Mouse (Mus musculus) hindbrain, embryonic 13.5 days (tissue): ENCODE results near the gene Eif2b1. TPM values are rescaled to one million over a fixed set of nuclear protein-coding genes. Genes with fewer than 3 reads are reported as not detected.

Experiments used
- ATAC-seq: fragments of 200-750 bp; cut with Nextera tagmentation; 2 replicates; pipeline ENCODE4 v1.8.0; 2017; ENCODE audit warnings: moderate TSS enrichment; ENCODE audit not compliant: low FRiP score
- H3K27ac ChIP-seq: fragments of 300-500 bp; sonication (generic); 2 replicates; pipeline ENCODE4 v1.5.1; 2015; ENCODE audit warnings: inconsistent platforms, mild to moderate bottlenecking, moderate library complexity
- H3K27me3 ChIP-seq: fragments of 300-500 bp; sonication (generic); 2 replicates; pipeline ENCODE4 v1.6.1; 2015; ENCODE audit warnings: mild to moderate bottlenecking, inconsistent platforms
- H3K36me3 ChIP-seq: fragments of 300-500 bp; sonication (generic); 2 replicates; pipeline ENCODE4 v1.6.1; 2015; ENCODE audit warnings: mild to moderate bottlenecking, inconsistent platforms
- H3K4me1 ChIP-seq: fragments of 300-500 bp; sonication (generic); replicated peaks from 2 replicates; pipeline ENCODE4 v1.6.1; 2015; ENCODE audit warnings: inconsistent platforms
- H3K4me2 ChIP-seq: fragments of 300-500 bp; sonication (generic); 2 replicates; pipeline ENCODE4 v1.6.1; 2015; ENCODE audit warnings: inconsistent platforms, mild to moderate bottlenecking, moderate library complexity
- H3K4me3 ChIP-seq: fragments of 300-500 bp; sonication (generic); 2 replicates; pipeline ENCODE4 v1.5.1; 2015; ENCODE audit warnings: mild to moderate bottlenecking, inconsistent platforms
- H3K9ac ChIP-seq: fragments of 300-500 bp; sonication (generic); 2 replicates; pipeline ENCODE4 v1.6.1; 2015; ENCODE audit warnings: mild to moderate bottlenecking, inconsistent platforms
- H3K9me3 ChIP-seq: fragments of 300-500 bp; sonication (generic); 2 replicates; pipeline ENCODE4 v1.6.1; 2016; ENCODE audit warnings: inconsistent platforms
- WGBS: fragments of 180-500 bp; shearing (Covaris S2); methylation state at CpG from one replicate; pipeline ENCODE4 v1.1.7; 2015; 5-methylcytosine and 5-hydroxymethylcytosine counted together
- polyA plus RNA-seq: library from polyadenylated mRNA; unstranded; fragments of >200 nt; fragmentation: Nextera tagmentation; extraction: Ambion mirVana; gene quantifications from 2 replicates; pipeline ENCODE4 v1.2.1, GENCODE M21; 2015

Gene Eif2b1
- polyA plus RNA-seq, 1 experiment from 2014 or later, result 65.7 TPM

- Histone ChIP-seq H3K9me3 (no peaks in the 10 kb centered on the region), H3K4me1 (peaks cover 23% of the 10 kb centered on the region), H3K9ac (peak within 1 kb of the TSS; percentile 89), H3K27ac (peak within 1 kb of the TSS; percentile 87), H3K27me3 (peaks cover 5% of the 10 kb centered on the region), H3K36me3 (peaks cover 22% of the 10 kb centered on the region), H3K4me3 (peak within 1 kb of the TSS; percentile 93), H3K4me2 (peak within 1 kb of the TSS; percentile 94)
- peak; percentile 95 for ATAC-seq
- under 1% methylated on average over 34 of the region's 35 CpGs for WGBS
These were observed 38.5 kb downstream of the Eif2b1 start, which contains the start of gene Tmed2 for GRCm38 (mm10) chr5:124540383-124540786. Tmed2 (plus strand) TSS chr5:124540695.

DNA sequence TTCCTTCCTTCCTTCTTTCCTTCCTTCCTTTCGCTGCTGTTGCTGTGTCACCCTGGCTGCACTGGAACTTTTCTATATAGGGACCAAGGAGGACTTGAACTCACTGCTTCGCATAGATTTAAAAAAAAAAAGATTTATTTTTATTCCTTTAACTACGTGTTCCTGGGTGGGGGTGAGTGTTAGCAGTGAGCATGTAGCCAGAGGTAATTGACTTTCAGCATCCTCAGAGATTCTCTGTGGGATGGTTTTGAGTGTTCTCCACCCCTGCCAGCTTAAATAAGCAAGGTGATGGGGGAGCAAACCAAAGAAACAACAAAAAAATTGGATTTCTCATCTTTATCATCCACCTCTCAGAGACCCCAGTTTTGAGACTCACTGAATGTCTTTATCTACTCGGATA is 39.0 kb downstream of the Eif2b1 start:
- no peak for ATAC-seq
- H3K4me3 ChIP-seq, result peak overlapping the region; percentile 93
- peaks cover 17% of the 10 kb centered on the region for H3K36me3 ChIP-seq
- H3K9ac ChIP-seq, result no peak overlapping the region
- H3K9me3 ChIP-seq, result no peaks in the 10 kb centered on the region
- 73% methylated on average over 4 of the region's 4 CpGs for WGBS
- H3K27ac ChIP-seq, result no peak overlapping the region
- H3K4me1 ChIP-seq, result peaks cover 23% of the 10 kb centered on the region
- H3K4me2 ChIP-seq, result 0 out of 2 replicates have a peak overlapping the region, but pooled peaks have one; percentile 29
- H3K27me3 ChIP-seq, result peaks cover 5% of the 10 kb centered on the region

DNA sequence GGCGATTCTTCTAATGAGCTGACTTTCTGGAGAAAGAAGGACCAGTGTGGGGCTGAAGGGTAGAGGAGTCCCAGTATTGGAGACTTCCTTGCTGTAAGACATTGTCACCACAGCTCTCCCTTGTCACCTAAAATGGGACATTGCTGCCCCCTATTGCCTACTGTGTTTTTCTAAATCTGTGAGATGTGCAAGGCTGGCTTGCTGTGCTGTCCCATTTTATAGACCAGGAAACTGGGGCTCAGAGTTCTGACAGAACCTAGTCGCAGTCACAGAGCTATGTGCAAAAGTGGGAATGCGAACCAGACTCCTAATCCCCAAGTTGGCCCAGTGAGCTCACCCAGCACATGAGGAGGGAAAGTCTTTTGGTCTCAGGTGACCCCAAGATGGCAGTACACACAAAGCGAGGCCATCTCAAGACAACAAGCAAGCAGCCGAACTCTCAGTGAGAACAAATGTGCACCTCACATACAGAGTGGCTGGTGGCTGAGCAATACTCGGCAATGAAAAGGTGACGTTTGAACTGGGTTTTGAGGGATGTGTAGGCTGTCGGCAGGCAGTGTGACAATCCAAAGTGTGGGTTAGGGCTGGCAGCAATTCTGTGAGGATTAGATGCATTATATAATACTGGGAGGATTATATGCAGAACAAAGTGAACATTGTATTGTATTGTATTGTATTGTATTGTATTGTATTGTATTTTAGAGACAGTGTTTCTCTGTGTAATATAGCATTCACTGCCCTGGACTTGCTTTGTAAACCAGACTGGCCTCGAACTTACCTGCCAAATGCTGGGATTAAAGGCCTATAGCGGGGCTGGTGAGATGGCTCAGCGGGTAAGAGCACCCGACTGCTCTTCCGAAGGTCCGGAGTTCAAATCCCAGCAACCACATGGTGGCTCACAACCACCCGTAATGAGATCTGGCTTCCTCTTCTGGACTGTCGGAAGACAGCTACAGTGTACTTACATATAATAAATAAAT is 39.8 kb downstream of the Eif2b1 start:
- H3K36me3 ChIP-seq, result peaks cover 9% of the 10 kb centered on the region
- WGBS, result 78% methylated on average over 15 of the region's 16 CpGs
- ATAC-seq, result no peak
- no peak overlapping the region for H3K27ac ChIP-seq
- H3K9me3 ChIP-seq, result no peaks in the 10 kb centered on the region
- no peak overlapping the region for H3K4me2 ChIP-seq
- peaks cover 5% of the 10 kb centered on the region for H3K27me3 ChIP-seq
- H3K4me3 ChIP-seq, result no peak overlapping the region
- no peak overlapping the region for H3K9ac ChIP-seq
- peaks cover 23% of the 10 kb centered on the region for H3K4me1 ChIP-seq

- H3K27me3 ChIP-seq, result peaks cover 5% of the 10 kb centered on the region
- no peak overlapping the region for H3K27ac ChIP-seq
- no peaks in the 10 kb centered on the region for H3K9me3 ChIP-seq
- peak overlapping the region; percentile 49; the same call in 1 of the 2 replicates for H3K9ac ChIP-seq
- H3K4me3 ChIP-seq, result peak overlapping the region; percentile 9; the same call in 1 of the 2 replicates
- H3K4me2 ChIP-seq, result peak overlapping the region; percentile 38
- ATAC-seq, result no peak
- H3K4me1 ChIP-seq, result peaks cover 18% of the 10 kb centered on the region
- 7% methylated on average over 17 of the region's 17 CpGs for WGBS
- no peaks in the 10 kb centered on the region for H3K36me3 ChIP-seq
These were observed 42.2 kb downstream of the Eif2b1 start for GRCm38 (mm10) chr5:124536776-124537175.

DNA sequence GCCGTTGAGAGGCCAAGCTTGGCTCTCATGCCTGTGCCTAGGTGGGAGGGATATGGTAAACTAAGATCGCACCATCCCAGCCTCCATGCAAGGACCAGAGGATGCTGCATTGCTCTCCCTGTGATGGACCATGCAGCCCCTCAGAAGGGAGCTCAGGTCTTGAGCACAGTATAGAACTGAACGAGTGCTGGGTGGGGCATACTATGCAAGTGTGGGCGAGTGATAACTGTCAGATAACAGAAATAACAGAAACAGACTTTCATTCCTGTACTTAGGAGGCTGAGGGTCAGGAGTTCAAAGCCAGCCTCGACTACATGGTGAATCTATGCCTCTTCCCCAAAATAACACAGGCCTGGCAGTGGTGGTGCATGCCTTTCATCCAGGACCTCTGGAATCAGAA is 43.9 kb downstream of the Eif2b1 start:
- Histone ChIP-seq H3K9me3 (no peaks in the 10 kb centered on the region), H3K4me1 (peaks cover 25% of the 10 kb centered on the region), H3K36me3 (no peaks in the 10 kb centered on the region), H3K4me2 (no peak overlapping the region), H3K9ac (no peak overlapping the region), H3K27me3 (peaks cover 5% of the 10 kb centered on the region), H3K27ac (no peak overlapping the region), H3K4me3 (no peak overlapping the region)
- ATAC-seq, result no peak
- 75% methylated on average over 5 of the region's 5 CpGs for WGBS

DNA sequence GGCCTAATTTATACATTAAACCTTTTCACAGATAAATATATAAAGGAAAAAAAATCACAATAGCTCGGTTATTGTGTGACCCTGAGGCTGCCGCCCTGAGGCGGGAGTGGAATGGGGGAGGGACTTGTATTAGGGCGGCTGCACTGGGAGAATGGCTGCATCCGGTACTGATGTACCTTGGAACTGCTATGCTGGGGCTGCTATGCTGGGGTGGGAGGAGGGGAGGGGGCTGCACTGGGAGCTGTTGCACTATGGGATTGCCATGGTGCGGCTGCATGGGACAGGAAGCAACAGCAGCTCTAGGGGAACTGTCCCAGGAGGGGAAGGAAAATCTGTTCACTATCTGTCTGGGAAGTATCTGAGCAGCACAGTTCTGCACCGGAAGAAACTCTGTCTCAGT is 46.5 kb downstream of the Eif2b1 start:
- H3K9me3 ChIP-seq, result no peaks in the 10 kb centered on the region
- H3K4me2 ChIP-seq, result no peak overlapping the region
- H3K27ac ChIP-seq, result no peak overlapping the region
- 38% methylated on average over 7 of the region's 7 CpGs for WGBS
- no peaks in the 10 kb centered on the region for H3K36me3 ChIP-seq
- no peak for ATAC-seq
- peaks cover 46% of the 10 kb centered on the region for H3K4me1 ChIP-seq
- no peak overlapping the region for H3K9ac ChIP-seq
- no peak overlapping the region for H3K4me3 ChIP-seq
- peaks cover 5% of the 10 kb centered on the region for H3K27me3 ChIP-seq

- H3K9me3 ChIP-seq, result no peaks in the 10 kb centered on the region
- peak overlapping the region; percentile 80 for H3K9ac ChIP-seq
- H3K4me1 ChIP-seq, result peaks cover 42% of the 10 kb centered on the region
- H3K4me3 ChIP-seq, result peak overlapping the region; percentile 71
- peaks cover under 1% of the 10 kb centered on the region for H3K27me3 ChIP-seq
- H3K27ac ChIP-seq, result peak overlapping the region; percentile 78
- no peaks in the 10 kb centered on the region for H3K36me3 ChIP-seq
- peak overlapping the region; percentile 77 for H3K4me2 ChIP-seq
- peak; percentile 58 for ATAC-seq
- WGBS, result 11% methylated on average over 14 of the region's 14 CpGs
These were observed 47.4 kb downstream of the Eif2b1 start for GRCm38 (mm10) chr5:124531583-124531930.

- Histone ChIP-seq H3K36me3 (no peaks in the 10 kb centered on the region), H3K4me3 (peak within 1 kb of the TSS; percentile 71), H3K4me2 (peak within 1 kb of the TSS; percentile 77), H3K9me3 (no peaks in the 10 kb centered on the region), H3K9ac (peak within 1 kb of the TSS; percentile 80), H3K4me1 (peaks cover 41% of the 10 kb centered on the region), H3K27ac (peak within 1 kb of the TSS; percentile 78), H3K27me3 (no peaks in the 10 kb centered on the region; the same call in 1 of the 2 replicates)
- under 1% methylated on average over 94 of the region's 96 CpGs for WGBS
- ATAC-seq, result peak; percentile 93
These were observed 48.0 kb downstream of the Eif2b1 start, which contains the start of gene Rilpl1 for GRCm38 (mm10) chr5:124530655-124531582. Rilpl1 (minus strand) TSS chr5:124531391.

DNA sequence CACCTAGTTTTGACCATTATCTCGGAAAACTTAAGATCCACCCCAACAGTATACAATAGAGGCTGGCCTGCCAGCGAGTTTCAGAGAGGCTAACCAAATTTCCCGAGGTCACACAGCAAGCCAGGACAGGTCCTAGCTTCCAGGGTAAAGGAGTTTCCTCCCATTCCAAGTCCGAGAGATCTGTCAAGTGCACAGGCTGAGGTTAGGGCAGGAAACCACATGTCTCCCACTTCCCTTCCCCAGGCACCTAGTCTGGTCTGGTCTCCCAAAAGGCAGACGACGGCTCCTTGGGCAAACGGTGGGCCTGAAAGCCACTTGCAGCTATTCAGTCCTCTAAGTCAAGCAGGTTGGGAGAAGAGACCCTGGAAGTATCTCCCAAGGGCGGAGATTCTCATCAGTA is 49.2 kb downstream of the Eif2b1 start:
- H3K4me1 ChIP-seq, result peaks cover 41% of the 10 kb centered on the region
- peak overlapping the region; percentile 77 for H3K4me2 ChIP-seq
- H3K9me3 ChIP-seq, result no peaks in the 10 kb centered on the region
- WGBS, result 76% methylated on average over 8 of the region's 8 CpGs
- H3K27ac ChIP-seq, result no peak overlapping the region
- peak overlapping the region; percentile 80 for H3K9ac ChIP-seq
- no peak for ATAC-seq
- no peaks in the 10 kb centered on the region for H3K27me3 ChIP-seq
- no peaks in the 10 kb centered on the region for H3K36me3 ChIP-seq
- H3K4me3 ChIP-seq, result peak overlapping the region; percentile 71

GRCm38 (mm10) chr5:124529191-124529651 is 49.7 kb downstream of the Eif2b1 start:
- Histone ChIP-seq H3K4me2 (peak overlapping the region; percentile 77), H3K9me3 (no peaks in the 10 kb centered on the region), H3K4me1 (peaks cover 41% of the 10 kb centered on the region), H3K36me3 (no peaks in the 10 kb centered on the region), H3K9ac (peak overlapping the region; percentile 65), H3K27me3 (no peaks in the 10 kb centered on the region), H3K4me3 (peak overlapping the region; percentile 71), H3K27ac (peak overlapping the region; percentile 60; the same call in 1 of the 2 replicates)
- 37% methylated on average over 8 of the region's 8 CpGs for WGBS
- no peak for ATAC-seq

DNA sequence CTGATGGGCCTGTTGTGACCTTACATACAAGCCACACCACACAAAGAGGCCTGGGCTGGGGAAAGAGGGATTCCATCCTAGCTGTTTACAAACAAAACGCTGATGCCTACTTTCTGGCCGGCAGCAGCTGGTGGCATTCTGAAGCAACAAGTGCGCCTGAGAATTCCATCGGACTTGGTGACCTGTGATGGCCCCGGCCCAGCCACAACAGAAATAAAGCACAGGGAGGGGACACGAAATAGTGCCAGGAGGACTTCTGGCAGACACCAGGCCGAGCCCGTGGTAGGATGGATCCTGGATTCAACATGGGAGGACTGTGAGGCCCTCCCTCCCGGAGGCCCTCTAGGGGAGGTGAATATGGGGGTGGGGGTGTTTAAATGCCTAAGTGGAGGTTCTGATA is 50.1 kb downstream of the Eif2b1 start:
- Histone ChIP-seq H3K27me3 (no peaks in the 10 kb centered on the region), H3K27ac (peak overlapping the region; percentile 60; the same call in 1 of the 2 replicates)
- 35% methylated on average over 9 of the region's 9 CpGs for WGBS

More for the DNA sequence above, 50.1 kb downstream of the Eif2b1 start:
- Histone ChIP-seq H3K4me3 (peak overlapping the region; percentile 71), H3K4me1 (peaks cover 41% of the 10 kb centered on the region), H3K4me2 (peak overlapping the region; percentile 77), H3K9ac (peak overlapping the region; percentile 65), H3K9me3 (no peaks in the 10 kb centered on the region), H3K36me3 (no peaks in the 10 kb centered on the region)
- ATAC-seq, result no peak
